ENCODE assay signal across 21 mouse cellular contexts in the genomic region with DNA sequence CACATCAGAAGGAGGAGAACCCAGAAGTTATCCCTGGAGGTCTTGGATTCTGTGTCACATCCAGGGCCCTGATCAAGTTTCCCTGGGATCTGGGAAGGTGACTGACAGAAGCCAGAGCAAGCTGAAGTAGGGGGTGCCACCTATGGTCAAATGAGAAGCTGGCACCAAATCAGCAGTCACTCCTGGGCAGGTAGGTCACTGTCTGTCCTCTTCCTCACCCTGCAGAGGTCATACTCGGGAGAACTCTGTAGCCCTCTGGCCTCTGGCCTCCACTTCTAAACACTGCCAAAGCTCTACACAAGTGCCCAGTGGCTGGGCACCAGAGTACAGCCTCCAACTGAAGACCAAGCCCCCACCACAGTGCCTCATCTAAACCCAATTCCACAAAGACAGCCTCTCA. TPM values are rescaled to one million over a fixed set of nuclear protein-coding genes. Genes with fewer than 3 reads are reported as not detected.
A peak's percentile ranks its signal among the peaks of the same experiment; 100 is the strongest.
DNase-seq lines count a peak whose midpoint lies in the region; ATAC-seq and TF ChIP-seq lines count a peak whose summit lies in the region.
"Had no signal": no experiment of that assay in that cellular context is flagged by ENCODE, and none has a peak within 500 bp of the region (broad histone marks: within the 10 kb centered on the region; RNA-seq: fewer than 3 reads in every experiment).

No protein-coding gene starts in this region.

- H3K9me3 ChIP-seq in forebrain, embryonic 13.5 days (replicated peaks) = no peaks in the 10 kb centered on the region
- H3K9me3 ChIP-seq in forebrain, embryonic 12.5 days = no peaks in the 10 kb centered on the region
- H3K9me3 ChIP-seq in midbrain, embryonic 11.5 days (ENCODE audit: control insufficient read depth, low read length) = no peaks in the 10 kb centered on the region
- no peaks in the 10 kb centered on the region for H3K9me3 ChIP-seq in midbrain, embryonic 13.5 days
- H3K9me3 ChIP-seq: forebrain, embryonic 10.5 days; limb, embryonic 15.5 days; midbrain, embryonic 12.5 days had no signal

- no peak overlapping the region for H3K9ac ChIP-seq in forebrain, embryonic 13.5 days
- H3K9ac ChIP-seq in forebrain, embryonic 12.5 days = no peak overlapping the region
- no peak overlapping the region for H3K9ac ChIP-seq in midbrain, embryonic 11.5 days (ENCODE audit: low read length)
- H3K9ac ChIP-seq in midbrain, embryonic 13.5 days (replicated peaks) = no peak overlapping the region
- H3K9ac ChIP-seq: limb, embryonic 15.5 days; lung, embryonic 14.5 days; midbrain, embryonic 12.5 days had no signal

- H3K36me3 ChIP-seq in forebrain, embryonic 13.5 days (ENCODE audit: poor library complexity, severe bottlenecking) = peaks cover under 1% of the 10 kb centered on the region; the same call in 1 of the 2 replicates
- H3K36me3 ChIP-seq in forebrain, embryonic 12.5 days (replicated peaks) = no peaks in the 10 kb centered on the region
- no peaks in the 10 kb centered on the region for H3K36me3 ChIP-seq in midbrain, embryonic 11.5 days (ENCODE audit: control insufficient read depth, insufficient read depth, low read length)
- H3K36me3 ChIP-seq in midbrain, embryonic 13.5 days = no peaks in the 10 kb centered on the region
- no peaks in the 10 kb centered on the region for H3K36me3 ChIP-seq in myocyte (ENCODE audit: control insufficient read depth, insufficient read depth)
- H3K36me3 ChIP-seq: limb, embryonic 15.5 days; midbrain, embryonic 12.5 days had no signal

- H3K4me3 ChIP-seq in forebrain, embryonic 13.5 days = no peak overlapping the region
- H3K4me3 ChIP-seq in forebrain, embryonic 12.5 days (replicated peaks) = no peak overlapping the region
- H3K4me3 ChIP-seq in midbrain, embryonic 11.5 days (ENCODE audit: low read depth, low read length) = no peak overlapping the region
- no peak overlapping the region for H3K4me3 ChIP-seq in midbrain, embryonic 13.5 days (replicated peaks)
- peak overlapping the region; percentile 82 for H3K4me3 ChIP-seq in myocyte
- H3K4me3 ChIP-seq: left cerebral cortex, adult 2 months; midbrain, embryonic 12.5 days had no signal

- WGBS in forebrain, embryonic 13.5 days = 57% methylated on average over 1 of the region's 1 CpGs
- WGBS in forebrain, embryonic 12.5 days = 61% methylated on average over 1 of the region's 1 CpGs
- 71% methylated on average over 1 of the region's 1 CpGs for WGBS in midbrain, embryonic 11.5 days
- 67% methylated on average over 1 of the region's 1 CpGs for WGBS in midbrain, embryonic 13.5 days

- TF ChIP-seq POLR2A in myocyte (IDR thresholded peaks at IDR 0.05; ENCODE audit: insufficient read length, low read depth) = no peak

- peaks cover 22% of the 10 kb centered on the region for H3K79me2 ChIP-seq in myocyte (ENCODE audit: control insufficient read depth, insufficient read depth)

- H3K4me2 ChIP-seq in forebrain, embryonic 13.5 days = 0 out of 2 replicates have a peak overlapping the region, but pooled peaks have one; percentile 87
- H3K4me2 ChIP-seq in forebrain, embryonic 12.5 days = no peak overlapping the region
- no peak overlapping the region for H3K4me2 ChIP-seq in midbrain, embryonic 11.5 days
- H3K4me2 ChIP-seq in midbrain, embryonic 13.5 days (replicated peaks) = no peak overlapping the region
- no peak overlapping the region for H3K4me2 ChIP-seq in myocyte (ENCODE audit: low read depth)
- H3K4me2 ChIP-seq: lung, embryonic 14.5 days; midbrain, embryonic 12.5 days had no signal

- no peaks in the 10 kb centered on the region; the same call in 1 of the 2 replicates for H3K27me3 ChIP-seq in forebrain, embryonic 13.5 days
- H3K27me3 ChIP-seq in forebrain, embryonic 12.5 days = 0 out of 2 replicates have a peak, but pooled peaks cover 10% of the 10 kb centered on the region
- no peaks in the 10 kb centered on the region for H3K27me3 ChIP-seq in midbrain, embryonic 11.5 days (ENCODE audit: control insufficient read depth, insufficient read depth, low read length)
- H3K27me3 ChIP-seq in midbrain, embryonic 13.5 days = no peaks in the 10 kb centered on the region
- H3K27me3 ChIP-seq in myocyte (ENCODE audit: control insufficient read depth, insufficient read depth, insufficient read length) = no peaks in the 10 kb centered on the region
- H3K27me3 ChIP-seq: limb, embryonic 15.5 days had no signal

- peaks cover 58% of the 10 kb centered on the region for H3K4me1 ChIP-seq in forebrain, embryonic 13.5 days
- peaks cover 72% of the 10 kb centered on the region for H3K4me1 ChIP-seq in forebrain, embryonic 12.5 days
- peaks cover 39% of the 10 kb centered on the region for H3K4me1 ChIP-seq in midbrain, embryonic 11.5 days (ENCODE audit: control insufficient read depth, insufficient read depth, low read length)
- H3K4me1 ChIP-seq in midbrain, embryonic 13.5 days (replicated peaks) = peaks cover 79% of the 10 kb centered on the region

- no peak overlapping the region for H3ac ChIP-seq in myocyte (ENCODE audit: control insufficient read depth, insufficient read length)

- no peak overlapping the region for H3K27ac ChIP-seq in forebrain, embryonic 13.5 days
- H3K27ac ChIP-seq in forebrain, embryonic 12.5 days = no peak overlapping the region
- H3K27ac ChIP-seq in midbrain, embryonic 11.5 days (ENCODE audit: low read depth, low read length) = no peak overlapping the region
- H3K27ac ChIP-seq in midbrain, embryonic 13.5 days = no peak overlapping the region
- H3K27ac ChIP-seq: left cerebral cortex, adult 2 months; midbrain, embryonic 12.5 days had no signal

- ATAC-seq in forebrain, embryonic 13.5 days = no peak
- ATAC-seq in forebrain, embryonic 12.5 days (ENCODE audit: low FRiP score) = no peak
- no peak for ATAC-seq in midbrain, embryonic 11.5 days (ENCODE audit: low FRiP score)
- no peak for ATAC-seq in midbrain, embryonic 13.5 days
- ATAC-seq: intestine, postnatal 0 days had no signal

- peak; percentile 24 to 34 for DNase-seq in kidney, adult 8-10 months
- DNase-seq in kidney, adult 11 months = no peak
- DNase-seq in midbrain, embryonic 11.5 days (ENCODE audit: low spot score, missing footprints) = peak; percentile 70
- no peak for DNase-seq in urinary bladder, postnatal 25 days (ENCODE audit: low spot score)
- DNase-seq: adrenal gland, adult 2 months; cerebellum, adult 11-12 months; cerebellum, postnatal 36 days; heart, postnatal 4 days; lung, embryonic 14.5 days; lung, postnatal 4 days; spleen, adult 18-20 months; thymus, adult 2 months had no signal

TF ChIP-seq in myocyte, 11 proteins besides CTCF, POLR2A, EP300 and RAD21:
- TF ChIP-seq TCF3 (IDR thresholded peaks at IDR 0.05; ENCODE audit: insufficient read length, low read depth) (no peak), MYOD1 (IDR thresholded peaks at IDR 0.05; ENCODE audit: control insufficient read depth in 1 of 3, insufficient read length in 2 of 3, low read depth in 2 of 3) (no peak), MAX (IDR thresholded peaks at IDR 0.05; ENCODE audit: low read depth) (no peak), TCF12 (IDR thresholded peaks at IDR 0.05; ENCODE audit: insufficient read depth, poor library complexity, severe bottlenecking) (no peak), E2F4 (IDR thresholded peaks at IDR 0.05; ENCODE audit: insufficient read depth) (no peak), CEBPB (IDR thresholded peaks at IDR 0.05; ENCODE audit: insufficient read depth, poor library complexity, severe bottlenecking) (no peak), POLR2AphosphoS2 (IDR thresholded peaks at IDR 0.05; ENCODE audit: insufficient read length, low read depth) (no peak), SRF (IDR thresholded peaks at IDR 0.05; ENCODE audit: control insufficient read depth, insufficient read length, low read depth) (no peak), MYOG (IDR thresholded peaks at IDR 0.05; ENCODE audit: control insufficient read depth in 1 of 3, insufficient read depth in 1 of 3, insufficient read length in 2 of 3, low read depth in 2 of 3) (no peak)

RNA-seq across cellular contexts. Expression of gene Tsku, which starts 3.1 kb away (rescaled TPM):
- polyA plus RNA-seq in forebrain, embryonic 13.5 days (2015; fragmentation: Nextera tagmentation; extraction: Ambion mirVana) = 6.4 and 7.6 TPM in 2 replicates
- 6.5 and 7.7 TPM in 2 replicates for polyA plus RNA-seq in forebrain, embryonic 12.5 days (2016; fragmentation: Nextera tagmentation; extraction: Ambion mirVana)
- 7.3 and 7.7 TPM in 2 replicates for polyA plus RNA-seq in midbrain, embryonic 11.5 days (2014; fragmentation: Nextera tagmentation; extraction: Ambion mirVana)
- 6.7 and 7.2 TPM in 2 replicates for polyA plus RNA-seq in midbrain, embryonic 13.5 days (2015; fragmentation: Nextera tagmentation; extraction: Ambion mirVana)
- polyA plus RNA-seq in myocyte (2012; fragmentation: generic; extraction: Trizol) = 8.4 TPM

RNA-seq across cellular contexts. Expression of gene Acer3, which starts 37.0 kb away (rescaled TPM):
- 9.3 and 12.8 TPM in 2 replicates for polyA plus RNA-seq in forebrain, embryonic 13.5 days (2015; fragmentation: Nextera tagmentation; extraction: Ambion mirVana)
- polyA plus RNA-seq in forebrain, embryonic 12.5 days (2016; fragmentation: Nextera tagmentation; extraction: Ambion mirVana) = 10.6 and 11.7 TPM in 2 replicates
- polyA plus RNA-seq in midbrain, embryonic 11.5 days (2014; fragmentation: Nextera tagmentation; extraction: Ambion mirVana) = 15.8 and 16.6 TPM in 2 replicates
- polyA plus RNA-seq in midbrain, embryonic 13.5 days (2015; fragmentation: Nextera tagmentation; extraction: Ambion mirVana) = 13.6 and 14.9 TPM in 2 replicates
- 9.1 TPM for polyA plus RNA-seq in myocyte (2012; fragmentation: generic; extraction: Trizol)

Comparison
In these comparisons a context has a peak if more than half of its experiments do, and no peak if none do; other contexts are left out.
1. DNase-seq: peak in kidney, adult 8-10 months (2 of 2) and midbrain, embryonic 11.5 days (single experiment); none in kidney, adult 11 months (single experiment) and urinary bladder, postnatal 25 days (single experiment).